Mouse (Mus musculus) kidney, adult 2 months (tissue): ENCODE measurements around the gene 5031439G07Rik.
"Not testable (repeated sequence)": the region's sequence is repeated elsewhere in the genome, so short reads cannot be mapped to it uniquely, and the experiment has no call there.

Experiments
- CTCF ChIP-seq: fragments of 200-500 bp; conservative IDR thresholded peaks from 2 replicates; pipeline ENCODE4 v1.5.1; 2011; ENCODE audit warnings: low read depth, mild to moderate bottlenecking, control low read depth, low read length, moderate library complexity, mixed read lengths; ENCODE audit not compliant: insufficient read depth, insufficient read length
- POLR2A ChIP-seq: fragments of 200-500 bp; IDR thresholded peaks from one replicate; pipeline ENCODE4 v1.6.1; 2011; ENCODE audit warnings: low read depth, low read length, control low read depth

DNA sequence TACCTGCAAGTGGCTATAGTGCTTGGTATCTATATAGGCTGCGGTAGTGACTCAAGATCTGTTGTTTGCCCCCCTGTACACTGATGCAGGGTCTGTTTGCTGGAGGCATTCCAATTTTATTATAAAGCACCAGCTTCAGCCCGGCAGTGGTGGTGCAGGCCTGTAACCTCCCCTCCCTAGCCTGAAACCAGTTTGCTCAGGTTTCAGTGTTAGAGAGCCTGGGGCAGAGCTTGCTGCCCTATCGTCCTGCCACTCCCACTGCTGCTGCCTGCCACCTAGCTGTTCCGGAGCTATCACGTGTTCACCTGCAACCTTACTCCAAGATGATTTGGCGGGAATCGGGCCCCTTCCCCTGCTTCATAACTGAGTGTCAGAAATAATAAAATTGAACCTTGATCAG is 45.6 kb upstream of the 5031439G07Rik start:
- not testable (repeated sequence) for TF ChIP-seq CTCF, POLR2A
